Mouse (Mus musculus): ENCODE measurements at regions not wholly inside any gene's neighbourhood (a gene's known extent, or its start where the extent isn't known, plus 50 kb on each side); places are given as distances from the start of the nearest gene placed in this dataset.

DNA sequence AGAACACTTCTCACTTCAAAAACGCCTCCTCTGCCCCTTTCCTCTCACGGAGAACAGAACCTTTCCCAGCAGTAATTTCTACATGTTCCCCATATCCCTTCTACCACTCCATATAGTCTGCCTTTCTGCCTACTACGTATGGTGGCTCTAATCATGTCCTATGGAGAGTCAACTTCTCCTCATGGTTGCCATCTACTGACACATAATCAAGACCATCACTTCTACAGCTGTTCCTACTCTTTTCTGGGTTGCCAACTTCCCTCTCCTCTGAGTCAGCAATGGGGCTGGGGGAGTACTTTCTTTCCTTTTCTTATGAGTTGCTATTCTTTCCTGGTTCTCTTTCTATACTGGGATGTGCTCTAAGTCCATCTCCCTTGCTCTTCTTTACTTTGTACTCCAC, 114.0 kb upstream of the Paip1 start:
- no peak for TF ChIP-seq POLR2A (IDR thresholded peaks at IDR 0.05; ENCODE audit: control insufficient read depth, extremely low read depth, insufficient read depth, low read length, poor library complexity)
- TF ChIP-seq CTCF (IDR thresholded peaks at IDR 0.05; ENCODE audit: borderline replicate concordance, control insufficient read depth, extremely low read depth, insufficient read depth, low read length, poor library complexity) = no peak

All from thymus, adult 2 months (tissue).